Mouse (Mus musculus): Measurements from ENCODE around the gene Klhl35. TPM values are rescaled to one million over a fixed set of nuclear protein-coding genes. Genes with fewer than 3 reads are reported as not detected.

The Klhl35 gene
- polyA plus RNA-seq, 1 experiment from 2014 or later, result 2.9 TPM

DNA sequence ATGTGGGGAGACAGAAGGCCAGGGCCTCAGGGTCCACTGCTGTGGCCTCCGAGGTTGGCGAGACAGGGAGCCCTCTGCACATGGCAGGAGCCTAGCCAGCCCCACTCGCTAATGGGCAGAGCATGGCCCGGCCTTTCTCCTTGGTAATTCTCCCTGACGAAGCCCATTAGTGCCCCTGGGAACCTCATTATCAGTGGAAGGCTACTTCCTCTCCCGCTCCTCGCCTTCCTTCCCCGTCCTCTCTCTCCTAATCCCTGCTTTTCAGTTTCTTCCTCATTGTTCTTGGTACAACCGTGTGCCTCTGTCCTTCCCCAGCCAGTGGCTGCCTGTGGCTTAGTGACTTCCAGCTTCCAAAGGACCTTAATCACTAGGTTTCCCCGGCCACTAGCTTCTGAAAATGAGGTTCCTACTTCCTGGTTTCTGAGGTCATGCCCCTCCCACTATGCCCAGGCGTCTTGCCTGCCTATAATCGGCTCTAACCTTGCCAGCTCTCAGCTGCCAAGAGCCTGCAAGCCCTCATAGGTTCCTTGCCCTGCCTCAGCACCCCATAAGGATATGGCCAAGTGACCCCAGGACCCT is 31.0 kb upstream of the Klhl35 start:
- H3K9me3 ChIP-seq (replicated peaks), result no peaks in the 10 kb centered on the region

DNA sequence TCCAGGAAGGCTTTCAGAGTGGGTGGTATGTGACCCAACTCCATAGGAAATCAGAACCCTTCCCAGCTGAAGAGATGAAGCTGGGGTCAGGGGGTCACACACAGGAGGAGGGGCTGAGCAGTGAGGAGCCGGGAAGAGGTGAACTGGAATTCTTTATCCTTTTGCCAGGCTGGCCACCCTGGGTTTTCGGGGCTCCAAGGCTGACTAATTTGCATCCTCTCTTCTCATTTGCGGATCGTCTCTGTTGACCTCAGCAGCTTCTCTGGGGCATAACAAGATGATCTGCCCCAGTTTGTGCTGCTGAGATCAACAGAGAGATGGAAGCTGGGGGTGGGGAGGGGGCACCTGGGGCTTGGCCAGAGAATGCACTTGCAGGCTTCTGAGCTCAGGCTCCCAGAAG is 29.3 kb upstream of the Klhl35 start:
- Histone ChIP-seq H3K9me3 (replicated peaks) (no peaks in the 10 kb centered on the region), H3K27ac (replicated peaks) (peak overlapping the region; percentile 68), H3K36me3 (0 out of 2 replicates have a peak, but pooled peaks cover 5% of the 10 kb centered on the region), H3K27me3 (ENCODE audit: low read depth, poor library complexity, severe bottlenecking) (peaks cover 12% of the 10 kb centered on the region; the same call in 1 of the 2 replicates), H3K4me1 (peaks cover 78% of the 10 kb centered on the region), H3K4me3 (no peak overlapping the region)
- WGBS, result 1% methylated on average over 4 of the region's 4 CpGs
- DNase-seq (ENCODE audit: low spot score), result no peak

More for the DNA sequence above, 31.0 kb upstream of the Klhl35 start:
- Histone ChIP-seq H3K4me3 (no peak overlapping the region), H3K4me1 (peaks cover 75% of the 10 kb centered on the region), H3K36me3 (0 out of 2 replicates have a peak, but pooled peaks cover 3% of the 10 kb centered on the region), H3K27me3 (ENCODE audit: low read depth, poor library complexity, severe bottlenecking) (peaks cover 15% of the 10 kb centered on the region; the same call in 1 of the 2 replicates), H3K27ac (replicated peaks) (peak overlapping the region; percentile 71)
- DNase-seq (ENCODE audit: low spot score), result no peak
- 25% methylated on average over 12 of the region's 12 CpGs for WGBS

DNA sequence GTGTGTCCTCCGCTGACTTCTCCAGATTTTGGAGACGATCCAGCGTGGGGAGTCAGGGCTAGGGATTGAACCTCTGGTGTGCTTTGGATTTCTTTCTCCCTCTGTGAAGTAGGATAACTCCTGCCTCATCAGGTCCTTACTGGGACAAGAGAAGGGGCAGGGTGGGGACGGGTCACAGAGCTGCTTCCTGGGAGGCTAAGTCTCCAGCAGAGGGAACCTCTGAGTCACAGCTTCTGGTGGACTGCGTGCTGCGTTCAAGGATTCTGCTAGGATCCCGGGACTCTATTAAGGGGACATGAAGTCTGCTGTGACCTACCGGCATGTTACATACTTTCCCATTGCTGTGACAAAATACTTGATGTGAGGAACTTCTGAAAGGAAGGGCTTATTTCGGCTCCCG is 26.9 kb upstream of the Klhl35 start:
- Histone ChIP-seq H3K27ac (replicated peaks) (peak overlapping the region; percentile 9; the same call in 1 of the 2 replicates), H3K9me3 (replicated peaks) (no peaks in the 10 kb centered on the region), H3K4me1 (peaks cover 73% of the 10 kb centered on the region), H3K4me3 (no peak overlapping the region), H3K36me3 (0 out of 2 replicates have a peak, but pooled peaks cover 13% of the 10 kb centered on the region), H3K27me3 (ENCODE audit: low read depth, poor library complexity, severe bottlenecking) (peaks cover 10% of the 10 kb centered on the region; the same call in 1 of the 2 replicates)
- 71% methylated on average over 10 of the region's 10 CpGs for WGBS
- DNase-seq (ENCODE audit: low spot score), result no peak

DNA sequence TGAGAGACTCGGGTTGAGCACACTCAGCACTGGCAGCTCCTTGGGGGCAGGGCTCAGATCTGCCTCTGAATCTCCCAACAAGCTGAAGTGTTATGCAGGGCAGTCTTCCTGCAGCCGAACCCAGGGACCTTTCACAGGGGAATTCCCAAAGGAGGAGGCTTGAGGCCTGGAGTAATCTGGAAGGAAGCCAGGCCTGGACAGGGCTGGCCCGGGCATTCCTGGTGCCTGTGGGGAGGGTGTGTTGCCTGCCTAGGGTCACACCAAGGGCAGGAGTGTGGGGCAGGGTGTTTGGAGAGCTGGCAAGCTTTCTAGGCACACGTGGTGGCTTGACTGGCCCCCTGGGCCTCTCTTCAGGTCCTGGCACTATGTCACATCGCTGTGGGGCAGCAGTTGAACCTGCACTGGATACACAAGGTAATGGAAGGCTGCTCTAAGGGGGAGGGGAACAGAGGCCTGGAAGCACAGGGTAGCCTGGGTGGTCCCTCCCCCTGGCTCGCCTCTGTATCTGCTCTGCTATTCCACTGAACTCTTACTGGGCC is 24.2 kb upstream of the Klhl35 start:
- Histone ChIP-seq H3K9me3 (replicated peaks) (no peaks in the 10 kb centered on the region), H3K27me3 (ENCODE audit: low read depth, poor library complexity, severe bottlenecking) (no peaks in the 10 kb centered on the region), H3K4me1 (peaks cover 53% of the 10 kb centered on the region), H3K27ac (replicated peaks) (peak overlapping the region; percentile 70), H3K4me3 (no peak overlapping the region), H3K36me3 (0 out of 2 replicates have a peak, but pooled peaks cover 13% of the 10 kb centered on the region)
- no peak for DNase-seq (ENCODE audit: low spot score)
- 37% methylated on average over 6 of the region's 6 CpGs for WGBS

DNA sequence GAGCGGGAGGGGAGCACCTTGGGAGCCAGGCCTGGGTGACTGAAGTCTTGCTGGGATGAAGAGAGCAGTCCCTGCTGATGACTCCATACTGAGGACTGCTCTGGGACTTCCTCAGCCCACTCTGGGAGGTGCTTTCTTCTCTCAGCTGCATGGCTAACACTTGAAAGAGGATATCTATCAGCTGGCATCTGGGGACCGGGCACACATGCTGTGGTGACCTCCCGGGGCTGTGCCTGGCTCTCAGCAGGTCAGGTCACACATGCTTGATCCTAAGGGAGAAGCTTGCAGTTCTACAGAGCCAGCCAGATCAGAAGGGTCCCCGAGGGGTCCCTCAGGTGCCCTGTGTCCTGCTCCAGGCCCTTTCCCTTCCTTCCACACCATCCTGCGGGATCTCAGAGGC is 22.6 kb upstream of the Klhl35 start:
- H3K27ac ChIP-seq (replicated peaks), result peak overlapping the region; percentile 70
- 0 out of 2 replicates have a peak, but pooled peaks cover 13% of the 10 kb centered on the region for H3K36me3 ChIP-seq
- H3K4me3 ChIP-seq, result no peak overlapping the region
- no peaks in the 10 kb centered on the region for H3K27me3 ChIP-seq (ENCODE audit: low read depth, poor library complexity, severe bottlenecking)
- no peaks in the 10 kb centered on the region for H3K9me3 ChIP-seq (replicated peaks)
- DNase-seq (ENCODE audit: low spot score), result no peak
- H3K4me1 ChIP-seq, result peaks cover 48% of the 10 kb centered on the region
- WGBS, result 55% methylated on average over 5 of the region's 5 CpGs

DNA sequence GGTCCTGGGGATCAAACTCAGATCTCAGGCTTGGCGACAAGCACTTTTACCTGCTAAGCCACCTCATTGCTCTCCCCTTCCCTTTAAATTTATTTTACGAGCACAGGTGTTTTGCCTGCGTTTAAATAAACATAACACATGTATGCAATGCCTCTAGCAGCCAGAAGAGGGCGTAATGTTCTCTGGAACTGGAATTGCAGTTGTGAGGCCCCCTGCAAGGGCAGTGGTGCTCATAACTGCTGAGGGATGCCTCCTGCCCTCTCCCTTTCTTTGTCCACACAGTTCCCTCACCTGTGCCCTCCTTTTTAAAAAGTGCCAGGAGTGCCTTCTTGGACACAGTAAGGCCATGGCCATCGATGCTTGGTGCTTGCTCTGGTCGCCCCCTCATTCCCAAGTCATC is 21.8 kb upstream of the Klhl35 start:
- Histone ChIP-seq H3K4me1 (peaks cover 49% of the 10 kb centered on the region), H3K36me3 (0 out of 2 replicates have a peak, but pooled peaks cover 10% of the 10 kb centered on the region), H3K27ac (replicated peaks) (no peak overlapping the region), H3K9me3 (replicated peaks) (no peaks in the 10 kb centered on the region), H3K27me3 (ENCODE audit: low read depth, poor library complexity, severe bottlenecking) (no peaks in the 10 kb centered on the region), H3K4me3 (no peak overlapping the region)
- WGBS, result 72% methylated on average over 6 of the region's 6 CpGs
- no peak for DNase-seq (ENCODE audit: low spot score)

- no peak overlapping the region for H3K4me3 ChIP-seq
- WGBS, result 69% methylated on average over 2 of the region's 2 CpGs
- H3K27ac ChIP-seq (replicated peaks), result peak overlapping the region; percentile 70
- H3K36me3 ChIP-seq, result 0 out of 2 replicates have a peak, but pooled peaks cover 10% of the 10 kb centered on the region
- H3K27me3 ChIP-seq (ENCODE audit: low read depth, poor library complexity, severe bottlenecking), result no peaks in the 10 kb centered on the region
- peak; percentile 44 for DNase-seq (ENCODE audit: low spot score)
- H3K9me3 ChIP-seq (replicated peaks), result no peaks in the 10 kb centered on the region
- H3K4me1 ChIP-seq, result peaks cover 65% of the 10 kb centered on the region
Measured at GRCm38 (mm10) chr7:99445833-99446232, 20.0 kb upstream of the Klhl35 start.

DNA sequence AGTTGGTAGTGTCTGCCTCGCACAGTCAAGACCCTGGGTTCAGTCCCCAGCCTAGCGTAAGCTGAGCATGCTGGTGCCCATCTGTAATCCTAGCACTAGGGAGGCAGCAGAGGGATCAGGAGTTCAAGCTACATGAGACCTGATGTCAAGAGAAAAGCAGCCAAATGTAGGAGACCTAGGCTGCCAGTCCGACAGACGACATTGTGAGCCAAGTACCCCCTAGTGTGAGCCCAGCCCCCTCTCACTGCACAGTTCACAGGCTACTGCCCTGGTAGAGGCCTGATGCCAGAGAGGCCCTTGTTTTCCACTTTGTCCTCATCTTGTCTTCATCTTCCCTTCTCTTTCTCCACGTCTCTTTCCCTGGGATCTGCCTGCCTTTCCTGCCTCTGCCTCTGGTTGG is 18.5 kb upstream of the Klhl35 start:
- no peaks in the 10 kb centered on the region for H3K9me3 ChIP-seq (replicated peaks)
- DNase-seq (ENCODE audit: low spot score), result no peak
- H3K4me1 ChIP-seq, result peaks cover 54% of the 10 kb centered on the region
- WGBS, result 47% methylated on average over 5 of the region's 5 CpGs
- no peaks in the 10 kb centered on the region for H3K36me3 ChIP-seq
- H3K27me3 ChIP-seq (ENCODE audit: low read depth, poor library complexity, severe bottlenecking), result no peaks in the 10 kb centered on the region
- no peak overlapping the region for H3K27ac ChIP-seq (replicated peaks)
- no peak overlapping the region for H3K4me3 ChIP-seq

- peak overlapping the region; percentile 65 for H3K27ac ChIP-seq (replicated peaks)
- no peak overlapping the region for H3K4me3 ChIP-seq
- H3K27me3 ChIP-seq (ENCODE audit: low read depth, poor library complexity, severe bottlenecking), result no peaks in the 10 kb centered on the region
- H3K36me3 ChIP-seq, result no peaks in the 10 kb centered on the region
- 75% methylated on average over 5 of the region's 5 CpGs for WGBS
- no peak for DNase-seq (ENCODE audit: low spot score)
- H3K9me3 ChIP-seq (replicated peaks), result no peaks in the 10 kb centered on the region
- H3K4me1 ChIP-seq, result peaks cover 46% of the 10 kb centered on the region
Measured at GRCm38 (mm10) chr7:99448619-99449018, 17.2 kb upstream of the Klhl35 start.

DNA sequence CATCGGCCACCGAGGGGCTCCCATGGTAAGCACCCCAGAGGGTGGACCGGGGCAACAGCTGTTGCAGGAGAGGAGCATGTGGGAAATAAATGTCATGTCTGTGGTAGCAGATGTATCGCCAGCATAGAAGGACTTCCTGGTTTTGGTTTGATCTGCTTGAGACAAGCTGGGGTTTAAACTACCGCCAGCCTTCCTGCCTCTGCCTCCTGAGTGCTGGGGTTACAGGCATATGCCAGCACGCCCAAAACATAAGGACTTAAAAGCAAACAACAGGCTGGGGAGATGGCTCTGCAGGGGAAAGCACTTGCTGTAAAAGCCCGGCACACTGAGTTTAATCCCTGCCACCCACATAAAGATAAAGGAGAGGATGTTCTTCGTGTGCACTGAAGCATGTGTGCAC is 16.7 kb upstream of the Klhl35 start:
- peak overlapping the region; percentile 65 for H3K27ac ChIP-seq (replicated peaks)
- H3K4me1 ChIP-seq, result peaks cover 46% of the 10 kb centered on the region
- WGBS, result 63% methylated on average over 8 of the region's 8 CpGs
- H3K27me3 ChIP-seq (ENCODE audit: low read depth, poor library complexity, severe bottlenecking), result no peaks in the 10 kb centered on the region
- H3K36me3 ChIP-seq, result no peaks in the 10 kb centered on the region
- H3K9me3 ChIP-seq (replicated peaks), result no peaks in the 10 kb centered on the region
- no peak overlapping the region for H3K4me3 ChIP-seq
- no peak for DNase-seq (ENCODE audit: low spot score)

- Histone ChIP-seq H3K36me3 (no peaks in the 10 kb centered on the region), H3K4me1 (peaks cover 46% of the 10 kb centered on the region), H3K27ac (replicated peaks) (no peak overlapping the region), H3K4me3 (no peak overlapping the region), H3K27me3 (ENCODE audit: low read depth, poor library complexity, severe bottlenecking) (no peaks in the 10 kb centered on the region), H3K9me3 (replicated peaks) (no peaks in the 10 kb centered on the region)
- whole genome bisulfite sequencing, result 41% methylated on average over 3 of the region's 3 CpGs
- no peak for DNase-seq (ENCODE audit: low spot score)
Measured at GRCm38 (mm10) chr7:99449751-99450150, 16.1 kb upstream of the Klhl35 start.

GRCm38 (mm10) chr7:99450703-99451102 is 15.1 kb upstream of the Klhl35 start:
- Histone ChIP-seq H3K27me3 (ENCODE audit: low read depth, poor library complexity, severe bottlenecking) (no peaks in the 10 kb centered on the region), H3K9me3 (replicated peaks) (no peaks in the 10 kb centered on the region), H3K4me3 (no peak overlapping the region), H3K4me1 (peaks cover 42% of the 10 kb centered on the region), H3K36me3 (no peaks in the 10 kb centered on the region), H3K27ac (replicated peaks) (no peak overlapping the region)
- WGBS, result 0% methylated on average over 3 of the region's 3 CpGs
- peak; percentile 74 for DNase-seq (ENCODE audit: low spot score)

- Histone ChIP-seq H3K27me3 (ENCODE audit: low read depth, poor library complexity, severe bottlenecking) (no peaks in the 10 kb centered on the region), H3K4me3 (no peak overlapping the region), H3K9me3 (replicated peaks) (no peaks in the 10 kb centered on the region), H3K27ac (replicated peaks) (no peak overlapping the region), H3K4me1 (peaks cover 31% of the 10 kb centered on the region), H3K36me3 (peaks cover 11% of the 10 kb centered on the region; the same call in 1 of the 2 replicates)
- no peak for DNase-seq (ENCODE audit: low spot score)
- 92% methylated on average over 7 of the region's 7 CpGs for WGBS
Measured at GRCm38 (mm10) chr7:99452859-99453258, 12.9 kb upstream of the Klhl35 start.
